Mouse (Mus musculus) erythroblast, embryonic 14.5 days (primary cell): ENCODE results near the gene Daam1.

ENCODE experiments used
- GATA1 ChIP-seq: IDR thresholded peaks from 2 replicates; pipeline ENCODE4 v1.6.1; 2012; ENCODE audit warnings: low read length, inconsistent platforms, mixed read lengths
- TAL1 ChIP-seq: IDR thresholded peaks from 3 replicates; pipeline ENCODE4 v1.6.1; 2012; ENCODE audit warnings: low read length, inconsistent platforms, mixed read lengths

- TF ChIP-seq TAL1 (no peak), GATA1 (no peak)
These were observed 141.9 kb downstream of the Daam1 start for GRCm38 (mm10) chr12:71972619-71973266.
